In the genomic region with DNA sequence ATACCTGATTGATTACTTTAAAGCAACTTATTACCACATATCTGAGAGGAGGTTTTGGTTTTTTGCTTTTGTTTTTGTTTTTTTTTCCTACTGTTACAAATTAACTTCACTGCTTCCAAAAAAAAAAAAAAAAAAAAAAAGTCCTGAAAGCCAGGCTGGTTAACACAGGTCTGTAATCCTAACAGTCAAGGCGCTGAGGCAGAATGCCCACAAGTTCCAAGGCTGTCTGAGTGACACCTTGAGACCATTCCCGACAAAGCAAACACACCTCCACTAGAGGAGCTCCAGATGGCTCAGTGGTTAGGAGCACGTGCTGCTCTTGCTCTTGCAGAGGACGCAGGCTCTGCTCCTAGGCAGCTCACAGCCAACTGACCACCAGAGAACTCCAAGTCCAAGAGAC, we compare ENCODE assay signal across 12 mouse cellular contexts.
"Had no signal": no experiment of that assay in that cellular context is flagged by ENCODE, and none has a peak within 500 bp of the region (broad histone marks: within the 10 kb centered on the region; RNA-seq: fewer than 3 reads in every experiment).

No protein-coding gene starts in this region.

- H3K36me3 ChIP-seq: limb, embryonic 13.5 days; midbrain, embryonic 10.5 days; neural tube, embryonic 13.5 days had no signal

- H3K4me3 ChIP-seq: limb, embryonic 13.5 days; midbrain, embryonic 10.5 days; neural tube, embryonic 13.5 days had no signal

- DNase-seq: left cerebral cortex, postnatal 4 days; lung, postnatal 10 days; lung, postnatal 4 days; right cerebral cortex, adult 18-20 months; right cerebral cortex, postnatal 25 days; thymus, postnatal 4 days had no signal

- H3K27ac ChIP-seq: limb, embryonic 13.5 days; midbrain, embryonic 10.5 days; neural tube, embryonic 13.5 days had no signal

- H3K4me2 ChIP-seq: liver, embryonic 11.5 days; lung, embryonic 14.5 days had no signal

- H3K9me3 ChIP-seq: limb, embryonic 13.5 days; midbrain, embryonic 10.5 days; neural tube, embryonic 13.5 days had no signal

- H3K9ac ChIP-seq: limb, embryonic 13.5 days; lung, embryonic 14.5 days; neural tube, embryonic 13.5 days had no signal

- H3K27me3 ChIP-seq: limb, embryonic 13.5 days; neural tube, embryonic 13.5 days had no signal

- ATAC-seq: midbrain, embryonic 16.5 days had no signal
